Mouse (Mus musculus): ENCODE data around the gene Hoxd13. TPM values are rescaled to one million over a fixed set of nuclear protein-coding genes. Genes with fewer than 3 reads are reported as not detected.
A peak's percentile ranks its signal among the peaks of the same experiment; 100 is the strongest.

Gene Hoxd13
- polyA plus RNA-seq, 1 experiment from 2014 or later, result not detected

DNA sequence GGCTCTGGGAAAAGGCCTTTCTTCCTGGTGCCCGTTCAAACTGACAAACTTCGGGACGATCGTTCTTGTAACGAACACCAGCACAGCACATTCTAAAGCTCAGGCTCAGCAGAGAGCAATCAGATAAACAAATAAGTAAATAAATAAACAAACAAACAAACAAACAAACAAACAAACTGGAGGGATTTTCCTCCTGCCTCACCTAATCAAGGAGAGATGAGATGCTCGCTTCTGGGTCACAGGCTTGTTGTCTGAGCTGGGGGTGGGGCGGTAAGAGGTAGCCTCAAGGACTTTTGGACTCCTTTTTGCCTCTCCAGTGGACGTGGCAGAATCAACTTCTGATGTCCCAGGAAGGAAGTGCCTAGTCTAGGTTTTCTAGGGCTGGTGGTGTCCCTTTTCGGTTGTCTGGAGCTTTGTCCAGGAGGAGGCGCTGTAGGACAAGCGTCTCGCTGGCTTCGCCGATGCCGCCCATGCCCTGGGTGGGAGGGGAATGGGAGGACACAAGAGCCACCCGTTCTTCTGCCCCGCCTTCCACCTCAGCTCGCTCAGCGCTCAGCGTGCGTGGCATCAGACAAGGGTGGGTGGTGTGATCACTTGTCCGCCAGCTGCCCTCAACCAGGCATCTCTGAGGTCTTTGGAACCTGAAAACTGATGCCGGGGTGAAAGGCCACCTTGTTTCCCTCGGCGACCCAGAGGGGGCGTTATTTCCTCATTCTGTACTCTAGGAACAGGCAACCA lies 47.6 kb downstream of the Hoxd13 start:
- H3K27ac ChIP-seq (ENCODE audit: low read length), result no peak overlapping the region
- peak overlapping the region; percentile 42 for H3K4me2 ChIP-seq (replicated peaks; ENCODE audit: low read depth, low read length)
- ATAC-seq (ENCODE audit: insufficient number of reproducible peaks, insufficient read depth, low FRiP score, low read depth), result peak; percentile 58
- no peaks in the 10 kb centered on the region for H3K9me3 ChIP-seq (ENCODE audit: control insufficient read depth, low read depth, low read length)
- peaks cover 63% of the 10 kb centered on the region for H3K27me3 ChIP-seq (ENCODE audit: control insufficient read depth, insufficient read depth, low read length)
- 3% methylated on average over 26 of the region's 26 CpGs for WGBS
- no peak overlapping the region for H3K9ac ChIP-seq (replicated peaks; ENCODE audit: low read depth, low read length)
- peak overlapping the region; percentile 11; the same call in 1 of the 2 replicates for H3K4me3 ChIP-seq (ENCODE audit: low read depth, low read length)
- H3K4me1 ChIP-seq (ENCODE audit: control insufficient read depth, insufficient read depth, low read length), result no peaks in the 10 kb centered on the region; the same call in 1 of the 2 replicates
- H3K36me3 ChIP-seq (ENCODE audit: control insufficient read depth, insufficient read depth, low read length), result no peaks in the 10 kb centered on the region

DNA sequence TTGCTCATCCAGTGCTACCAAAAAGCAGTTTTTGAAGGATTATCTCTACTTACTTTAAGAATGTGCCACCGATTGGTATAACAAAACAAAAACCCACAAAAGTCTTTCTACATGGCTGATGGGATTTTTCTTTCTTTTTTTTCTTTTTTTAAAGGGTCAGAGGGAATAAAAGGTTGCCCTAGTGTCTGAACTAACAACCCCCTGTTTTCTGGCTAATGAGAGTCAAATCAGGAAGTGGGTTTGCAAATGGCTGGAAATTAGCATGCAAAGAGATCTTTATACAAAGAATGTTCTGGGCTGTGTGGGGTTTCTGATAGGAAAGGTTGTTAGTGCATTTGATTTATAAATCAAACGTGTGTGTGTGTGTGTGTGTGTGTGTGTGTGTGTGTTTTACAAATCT lies 52.3 kb downstream of the Hoxd13 start:
- Histone ChIP-seq H3K9ac (replicated peaks; ENCODE audit: low read depth, low read length) (no peak overlapping the region), H3K36me3 (ENCODE audit: control insufficient read depth, insufficient read depth, low read length) (no peaks in the 10 kb centered on the region), H3K27ac (ENCODE audit: low read length) (no peak overlapping the region), H3K4me3 (ENCODE audit: low read depth, low read length) (no peak overlapping the region), H3K27me3 (ENCODE audit: control insufficient read depth, insufficient read depth, low read length) (peaks cover 72% of the 10 kb centered on the region), H3K9me3 (ENCODE audit: control insufficient read depth, low read depth, low read length) (no peaks in the 10 kb centered on the region), H3K4me1 (ENCODE audit: control insufficient read depth, insufficient read depth, low read length) (no peaks in the 10 kb centered on the region), H3K4me2 (replicated peaks; ENCODE audit: low read depth, low read length) (no peak overlapping the region)
- no peak for ATAC-seq (ENCODE audit: insufficient number of reproducible peaks, insufficient read depth, low FRiP score, low read depth)
- WGBS, result 22% methylated on average over 2 of the region's 2 CpGs

- Histone ChIP-seq H3K9ac (replicated peaks; ENCODE audit: low read depth, low read length) (no peak overlapping the region), H3K4me2 (replicated peaks; ENCODE audit: low read depth, low read length) (no peak overlapping the region), H3K4me1 (ENCODE audit: control insufficient read depth, insufficient read depth, low read length) (no peaks in the 10 kb centered on the region), H3K4me3 (ENCODE audit: low read depth, low read length) (no peak overlapping the region), H3K36me3 (ENCODE audit: control insufficient read depth, insufficient read depth, low read length) (no peaks in the 10 kb centered on the region), H3K27ac (ENCODE audit: low read length) (no peak overlapping the region), H3K27me3 (ENCODE audit: control insufficient read depth, insufficient read depth, low read length) (peaks cover 75% of the 10 kb centered on the region), H3K9me3 (ENCODE audit: control insufficient read depth, low read depth, low read length) (no peaks in the 10 kb centered on the region)
- ATAC-seq (ENCODE audit: insufficient number of reproducible peaks, insufficient read depth, low FRiP score, low read depth), result no peak
- 24% methylated on average over 5 of the region's 5 CpGs for WGBS
Measured at GRCm38 (mm10) chr2:74720955-74721491, 52.9 kb downstream of the Hoxd13 start.

Small RNAs within 50 kb of the gene (microRNA-seq; reads per million reads assigned to microRNA genes)
- not detected for gene Gm44463

Other genes starting within 250 kb of the Hoxd13 start
- gene Lnpk, start 88.9 kb upstream of the Hoxd13 start, polyA plus RNA-seq (2014; fragmentation: Nextera tagmentation; extraction: Ambion mirVana), result 28.2 and 28.9 TPM in 2 replicates
- not detected in 2 replicates for gene Evx2, start 8.8 kb upstream of the Hoxd13 start, polyA plus RNA-seq (2014; fragmentation: Nextera tagmentation; extraction: Ambion mirVana)
- gene Hoxd12, start 6.7 kb downstream of the Hoxd13 start, polyA plus RNA-seq (2014; fragmentation: Nextera tagmentation; extraction: Ambion mirVana), result not detected in 2 replicates
- not detected in 2 replicates for gene Hoxd11, start 11.2 kb downstream of the Hoxd13 start, polyA plus RNA-seq (2014; fragmentation: Nextera tagmentation; extraction: Ambion mirVana)
- gene Hoxd10, start 23.6 kb downstream of the Hoxd13 start, polyA plus RNA-seq (2014; fragmentation: Nextera tagmentation; extraction: Ambion mirVana), result 0.14 TPM in 1 of 2 replicates, not detected in the other
- 0.22 and 0.41 TPM in 2 replicates for gene Hoxd9, start 29.4 kb downstream of the Hoxd13 start, polyA plus RNA-seq (2014; fragmentation: Nextera tagmentation; extraction: Ambion mirVana)
- 2.6 and 2.9 TPM in 2 replicates for gene Hoxd8, start 36.3 kb downstream of the Hoxd13 start, polyA plus RNA-seq (2014; fragmentation: Nextera tagmentation; extraction: Ambion mirVana)
- gene Hoxd3, start 43.6 kb downstream of the Hoxd13 start, polyA plus RNA-seq (2014; fragmentation: Nextera tagmentation; extraction: Ambion mirVana), result 14.5 and 16.2 TPM in 2 replicates
- gene Hoxd4, start 43.6 kb downstream of the Hoxd13 start, polyA plus RNA-seq (2014; fragmentation: Nextera tagmentation; extraction: Ambion mirVana), result 0.81 and 0.87 TPM in 2 replicates
- 0.10 TPM in 1 of 2 replicates, not detected in the other for gene Gm28230, start 58.4 kb downstream of the Hoxd13 start, polyA plus RNA-seq (2014; fragmentation: Nextera tagmentation; extraction: Ambion mirVana)
- gene Hoxd1, start 94.7 kb downstream of the Hoxd13 start, polyA plus RNA-seq (2014; fragmentation: Nextera tagmentation; extraction: Ambion mirVana), result 0.13 TPM in 1 of 2 replicates, not detected in the other
- gene Mtx2, start 157.5 kb downstream of the Hoxd13 start, polyA plus RNA-seq (2014; fragmentation: Nextera tagmentation; extraction: Ambion mirVana), result 117 and 120 TPM in 2 replicates

All from stomach, embryonic 14.5 days (tissue).